In the genomic region with DNA sequence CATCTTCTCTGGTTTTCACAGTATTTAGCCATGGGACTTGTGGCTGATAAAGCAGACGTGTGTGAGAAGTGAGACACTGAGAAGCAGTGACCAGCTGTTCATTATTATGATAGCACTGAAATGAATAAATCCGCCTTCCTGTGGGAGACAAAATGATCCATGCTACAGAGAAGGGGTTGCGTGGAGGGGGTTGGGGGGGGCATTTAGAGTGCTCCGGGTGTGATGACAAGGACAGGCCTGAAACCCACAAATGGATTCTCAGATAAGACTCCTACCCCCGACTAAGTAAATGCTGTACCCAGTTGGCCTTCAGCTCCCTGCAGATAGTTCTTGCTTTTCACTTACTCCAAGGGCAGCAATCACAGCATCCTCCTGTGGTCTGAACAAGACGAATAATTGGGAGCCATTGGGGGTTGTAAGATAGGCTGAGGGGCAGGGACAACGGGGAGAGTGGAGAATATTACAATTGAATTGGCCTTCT, we compare ENCODE assay signal across 19 mouse cellular contexts.
DNase-seq lines count a peak whose midpoint lies in the region; ATAC-seq lines count a peak whose summit lies in the region.
"Had no signal": no experiment of that assay in that cellular context is flagged by ENCODE, and none has a peak within 500 bp of the region (broad histone marks: within the 10 kb centered on the region; RNA-seq: fewer than 3 reads in every experiment).

No protein-coding gene starts in this region.

- 58% methylated on average over 7 of the region's 7 CpGs for WGBS in forebrain, embryonic 12.5 days
- WGBS in forebrain, embryonic 15.5 days = 59% methylated on average over 7 of the region's 7 CpGs
- WGBS in embryonic facial prominence, embryonic 14.5 days = 46% methylated on average over 7 of the region's 7 CpGs
- 45% methylated on average over 7 of the region's 7 CpGs for WGBS in hindbrain, embryonic 16.5 days
- WGBS in neural tube, embryonic 13.5 days = 47% methylated on average over 7 of the region's 7 CpGs

- intact Hi-C loops in heart, postnatal 10 days (cut with DNase I) = no loop called here

- H3K4me1 ChIP-seq in forebrain, embryonic 12.5 days = 0 out of 2 replicates have a peak, but pooled peaks cover 3% of the 10 kb centered on the region
- no peaks in the 10 kb centered on the region for H3K4me1 ChIP-seq in forebrain, embryonic 15.5 days
- H3K4me1 ChIP-seq in embryonic facial prominence, embryonic 14.5 days (ENCODE audit: control insufficient read depth, insufficient read depth, low read length) = no peaks in the 10 kb centered on the region
- H3K4me1 ChIP-seq in hindbrain, embryonic 16.5 days (ENCODE audit: control insufficient read depth, insufficient read depth, low read depth, low read length) = no peaks in the 10 kb centered on the region
- H3K4me1 ChIP-seq in neural tube, embryonic 13.5 days (replicated peaks) = no peaks in the 10 kb centered on the region
- H3K4me1 ChIP-seq: embryonic facial prominence, embryonic 15.5 days; heart, embryonic 15.5 days; liver, embryonic 15.5 days had no signal

- peak; percentile 4 for DNase-seq in embryonic facial prominence, embryonic 14.5 days (ENCODE audit: low spot score)
- no peak for DNase-seq in testis, postnatal 14 days (ENCODE audit: low spot score)
- DNase-seq in heart, postnatal 10 days = no peak
- DNase-seq: adrenal gland, postnatal 25 days; cerebellum, adult 8-10 months; gastrocnemius, adult 2 months; heart, adult 2 months; kidney, adult 8-10 months; kidney, postnatal 25 days; thymus, postnatal 36 days had no signal

- peak; percentile 77 for ATAC-seq in forebrain, embryonic 12.5 days (ENCODE audit: low FRiP score)
- ATAC-seq in forebrain, embryonic 15.5 days (replicated peaks) = no peak; the same call in 1 of the 2 replicates
- ATAC-seq in embryonic facial prominence, embryonic 14.5 days (ENCODE audit: low read depth) = no peak
- peak; percentile 45 for ATAC-seq in hindbrain, embryonic 16.5 days
- peak; percentile 50; the same call in 1 of the 2 replicates for ATAC-seq in neural tube, embryonic 13.5 days (ENCODE audit: low read depth)
- ATAC-seq: lung, postnatal 0 days had no signal

- H3K9ac ChIP-seq in forebrain, embryonic 12.5 days = no peak overlapping the region
- no peak overlapping the region for H3K9ac ChIP-seq in forebrain, embryonic 15.5 days (replicated peaks)
- H3K9ac ChIP-seq in embryonic facial prominence, embryonic 14.5 days (ENCODE audit: low read depth, low read length) = no peak overlapping the region
- H3K9ac ChIP-seq in hindbrain, embryonic 16.5 days (ENCODE audit: low read depth, low read length) = no peak overlapping the region
- H3K9ac ChIP-seq in neural tube, embryonic 13.5 days = no peak overlapping the region
- H3K9ac ChIP-seq: embryonic facial prominence, embryonic 15.5 days; heart, embryonic 15.5 days; liver, embryonic 15.5 days had no signal

- no peak overlapping the region for H3K4me2 ChIP-seq in forebrain, embryonic 12.5 days
- H3K4me2 ChIP-seq in forebrain, embryonic 15.5 days (replicated peaks) = no peak overlapping the region
- H3K4me2 ChIP-seq in embryonic facial prominence, embryonic 14.5 days (ENCODE audit: low read depth, low read length) = no peak overlapping the region
- H3K4me2 ChIP-seq in hindbrain, embryonic 16.5 days (ENCODE audit: low read length) = no peak overlapping the region
- no peak overlapping the region for H3K4me2 ChIP-seq in neural tube, embryonic 13.5 days
- H3K4me2 ChIP-seq: embryonic facial prominence, embryonic 15.5 days; heart, embryonic 15.5 days; liver, embryonic 15.5 days had no signal

- peak overlapping the region; percentile 31; the same call in 1 of the 2 replicates for H3K27ac ChIP-seq in forebrain, embryonic 12.5 days
- H3K27ac ChIP-seq in forebrain, embryonic 15.5 days (replicated peaks) = no peak overlapping the region
- H3K27ac ChIP-seq in embryonic facial prominence, embryonic 14.5 days (replicated peaks; ENCODE audit: low read depth, low read length) = no peak overlapping the region
- H3K27ac ChIP-seq in hindbrain, embryonic 16.5 days (ENCODE audit: low read depth, low read length) = no peak overlapping the region
- H3K27ac ChIP-seq in neural tube, embryonic 13.5 days (replicated peaks) = no peak overlapping the region
- H3K27ac ChIP-seq: embryonic facial prominence, embryonic 15.5 days; gastrocnemius, adult 2 months; heart, adult 2 months; heart, embryonic 15.5 days; liver, embryonic 15.5 days had no signal

- no peaks in the 10 kb centered on the region for H3K36me3 ChIP-seq in forebrain, embryonic 12.5 days (replicated peaks)
- no peaks in the 10 kb centered on the region for H3K36me3 ChIP-seq in forebrain, embryonic 15.5 days
- H3K36me3 ChIP-seq in embryonic facial prominence, embryonic 14.5 days (ENCODE audit: control insufficient read depth, insufficient read depth, low read length) = no peaks in the 10 kb centered on the region
- H3K36me3 ChIP-seq in hindbrain, embryonic 16.5 days (ENCODE audit: control insufficient read depth, insufficient read depth, low read length) = no peaks in the 10 kb centered on the region
- no peaks in the 10 kb centered on the region for H3K36me3 ChIP-seq in neural tube, embryonic 13.5 days
- H3K36me3 ChIP-seq: embryonic facial prominence, embryonic 15.5 days; heart, embryonic 15.5 days; liver, embryonic 15.5 days had no signal

- H3K9me3 ChIP-seq in forebrain, embryonic 12.5 days = no peaks in the 10 kb centered on the region
- no peaks in the 10 kb centered on the region for H3K9me3 ChIP-seq in forebrain, embryonic 15.5 days
- no peaks in the 10 kb centered on the region for H3K9me3 ChIP-seq in embryonic facial prominence, embryonic 14.5 days (ENCODE audit: control insufficient read depth, low read length)
- H3K9me3 ChIP-seq in hindbrain, embryonic 16.5 days (ENCODE audit: control insufficient read depth, low read length) = no peaks in the 10 kb centered on the region
- no peaks in the 10 kb centered on the region for H3K9me3 ChIP-seq in neural tube, embryonic 13.5 days
- H3K9me3 ChIP-seq: embryonic facial prominence, embryonic 15.5 days; heart, embryonic 15.5 days; liver, embryonic 15.5 days had no signal

- no peak overlapping the region for H3K4me3 ChIP-seq in forebrain, embryonic 12.5 days (replicated peaks)
- no peak overlapping the region for H3K4me3 ChIP-seq in forebrain, embryonic 15.5 days
- H3K4me3 ChIP-seq in embryonic facial prominence, embryonic 14.5 days (ENCODE audit: low read depth, low read length) = no peak overlapping the region
- H3K4me3 ChIP-seq in hindbrain, embryonic 16.5 days (ENCODE audit: low read length) = no peak overlapping the region
- H3K4me3 ChIP-seq in neural tube, embryonic 13.5 days = no peak overlapping the region
- H3K4me3 ChIP-seq: embryonic facial prominence, embryonic 15.5 days; gastrocnemius, adult 2 months; heart, adult 2 months; heart, embryonic 15.5 days; liver, embryonic 15.5 days; myocyte had no signal

- no peaks in the 10 kb centered on the region for H3K27me3 ChIP-seq in forebrain, embryonic 12.5 days
- H3K27me3 ChIP-seq in forebrain, embryonic 15.5 days = no peaks in the 10 kb centered on the region
- H3K27me3 ChIP-seq in embryonic facial prominence, embryonic 14.5 days (replicated peaks; ENCODE audit: control insufficient read depth, insufficient read depth, low read length) = no peaks in the 10 kb centered on the region
- H3K27me3 ChIP-seq in hindbrain, embryonic 16.5 days (replicated peaks; ENCODE audit: control insufficient read depth, insufficient read depth, low read length) = no peaks in the 10 kb centered on the region
- H3K27me3 ChIP-seq in neural tube, embryonic 13.5 days = no peaks in the 10 kb centered on the region
- H3K27me3 ChIP-seq: embryonic facial prominence, embryonic 15.5 days; heart, embryonic 15.5 days; liver, embryonic 15.5 days had no signal

Comparison
In these comparisons a context has a peak if more than half of its experiments do, and no peak if none do; other contexts are left out.
1. ATAC-seq: peak in forebrain, embryonic 12.5 days (single experiment), hindbrain, embryonic 16.5 days (single experiment) and neural tube, embryonic 13.5 days (single experiment); none in forebrain, embryonic 15.5 days (single experiment) and embryonic facial prominence, embryonic 14.5 days (single experiment).